Mouse (Mus musculus): ENCODE results near the gene Kansl1l.
A peak's percentile ranks its signal among the peaks of the same experiment; 100 is the strongest.

Gene Kansl1l

DNA sequence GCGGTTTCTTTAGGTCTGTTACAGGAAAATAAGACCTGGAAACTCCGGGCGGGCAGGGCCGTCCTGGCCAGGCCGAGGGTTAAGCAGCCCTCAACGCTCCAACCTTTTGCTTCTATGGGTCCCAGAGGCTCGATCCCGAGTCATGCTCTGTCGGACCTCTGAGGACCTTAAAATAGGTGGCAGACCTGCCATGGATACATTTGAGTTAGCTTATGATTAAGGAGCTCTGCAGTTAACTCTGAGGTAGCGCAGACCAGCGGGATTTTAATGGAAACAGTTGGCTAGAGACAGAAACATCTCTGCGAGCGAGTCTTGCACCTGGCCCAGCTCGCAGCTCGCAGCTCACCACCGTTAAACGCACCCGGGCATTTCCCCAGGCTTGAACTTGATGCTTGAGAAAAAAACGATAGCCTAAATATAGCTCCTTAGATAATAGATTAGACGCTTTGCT, 528 bp upstream of the Kansl1l start:
- no peak for DNase-seq (ENCODE audit: low spot score in 2 of 2)

DNA sequence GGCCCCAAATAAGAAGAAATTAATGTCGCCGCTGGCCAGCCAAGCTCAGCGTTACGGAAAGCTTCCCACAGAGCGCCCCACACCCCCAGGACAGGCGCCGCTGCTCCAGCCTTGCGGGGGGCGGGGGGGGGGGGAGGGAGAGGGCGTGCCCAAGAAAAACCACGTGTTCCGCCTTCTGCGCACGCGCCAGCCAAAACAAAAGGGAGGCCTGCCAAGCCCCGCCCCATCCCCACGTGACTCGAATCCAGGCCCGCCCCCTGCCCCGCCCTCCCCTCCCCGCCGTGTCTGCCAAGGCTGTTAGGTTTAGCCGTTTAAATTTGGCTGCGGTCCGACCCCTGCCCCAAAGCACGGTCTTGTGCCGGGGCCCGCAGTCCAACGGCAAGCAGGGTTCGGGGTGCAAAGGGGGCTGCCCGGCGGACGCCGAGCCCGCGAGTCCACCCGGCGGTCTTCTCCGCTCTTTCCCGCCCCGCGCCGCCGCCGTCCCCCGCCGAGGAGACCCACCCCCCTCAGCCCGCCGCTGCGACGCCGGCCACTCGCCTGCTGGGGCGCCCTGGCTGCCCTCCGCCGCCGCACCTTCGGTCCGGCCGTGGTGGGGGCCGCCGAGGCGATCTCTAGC, 417 bp downstream of the Kansl1l start:
- peak; percentile 89 to 93 for DNase-seq (ENCODE audit: low spot score in 2 of 2)

GRCm38 (mm10) chr1:66815941-66816777, 1.2 kb downstream of the Kansl1l start:
- DNase-seq (ENCODE audit: low spot score in 2 of 2), result peak; percentile 13 to 31

- DNase-seq (ENCODE audit: low spot score in 2 of 2), result no peak
Measured at GRCm38 (mm10) chr1:66814756-66815155, 2.6 kb downstream of the Kansl1l start.

- no peak for DNase-seq (ENCODE audit: low spot score in 2 of 2)
Measured at GRCm38 (mm10) chr1:66813191-66813590, 4.2 kb downstream of the Kansl1l start.

- DNase-seq (ENCODE audit: low spot score in 2 of 2), result no peak
Measured at GRCm38 (mm10) chr1:66806821-66807220, 10.5 kb downstream of the Kansl1l start.

GRCm38 (mm10) chr1:66805408-66805807, 12.0 kb downstream of the Kansl1l start:
- no peak for DNase-seq (ENCODE audit: low spot score in 2 of 2)

DNA sequence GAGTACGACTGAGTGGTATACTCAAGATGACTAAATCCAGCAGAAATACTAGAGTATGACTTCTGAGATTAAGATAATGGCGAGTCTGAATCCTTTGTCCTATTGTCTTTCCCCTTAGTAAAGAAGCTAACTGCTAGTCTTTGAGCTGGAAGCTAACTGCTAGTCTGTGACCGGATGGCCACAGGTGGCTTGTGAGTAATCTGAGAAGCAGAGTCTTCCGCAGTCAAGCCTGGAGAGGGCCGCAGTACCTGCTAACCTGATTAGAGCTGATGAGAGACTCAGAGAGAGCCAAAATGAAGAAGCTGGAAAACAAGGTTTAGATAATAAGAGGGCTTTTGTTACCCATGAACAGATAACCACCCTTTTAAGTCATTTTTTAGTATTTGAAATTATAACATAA, 12.7 kb downstream of the Kansl1l start:
- DNase-seq (ENCODE audit: low spot score in 2 of 2), result no peak

- no peak for DNase-seq (ENCODE audit: low spot score in 2 of 2)
Measured at GRCm38 (mm10) chr1:66797962-66798361, 19.4 kb downstream of the Kansl1l start.

- no peak for DNase-seq (ENCODE audit: low spot score in 2 of 2)
Measured at GRCm38 (mm10) chr1:66792838-66793466, 24.4 kb downstream of the Kansl1l start.

DNA sequence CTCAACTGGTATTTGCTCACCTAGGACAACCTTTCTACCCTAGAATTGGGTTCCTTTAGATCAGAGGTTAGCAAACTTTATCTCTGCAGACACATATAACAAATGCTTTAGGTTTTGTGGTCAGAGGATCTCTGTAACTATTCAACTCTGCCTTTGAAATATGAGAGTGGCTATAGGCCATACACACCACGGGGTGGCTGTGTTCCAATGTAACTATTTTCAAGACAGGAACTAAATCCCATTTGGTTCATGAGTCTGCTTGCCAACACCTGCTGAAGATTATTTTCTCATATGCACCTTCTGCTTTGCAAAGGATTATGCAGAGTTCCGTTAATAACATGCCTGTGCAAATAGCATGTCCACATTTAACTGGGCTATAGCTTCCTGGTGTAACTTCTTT, 35.1 kb downstream of the Kansl1l start:
- no peak for DNase-seq (ENCODE audit: low spot score in 2 of 2)

- no peak for DNase-seq (ENCODE audit: low spot score in 2 of 2)
Measured at GRCm38 (mm10) chr1:66781027-66781426, 36.3 kb downstream of the Kansl1l start.

DNA sequence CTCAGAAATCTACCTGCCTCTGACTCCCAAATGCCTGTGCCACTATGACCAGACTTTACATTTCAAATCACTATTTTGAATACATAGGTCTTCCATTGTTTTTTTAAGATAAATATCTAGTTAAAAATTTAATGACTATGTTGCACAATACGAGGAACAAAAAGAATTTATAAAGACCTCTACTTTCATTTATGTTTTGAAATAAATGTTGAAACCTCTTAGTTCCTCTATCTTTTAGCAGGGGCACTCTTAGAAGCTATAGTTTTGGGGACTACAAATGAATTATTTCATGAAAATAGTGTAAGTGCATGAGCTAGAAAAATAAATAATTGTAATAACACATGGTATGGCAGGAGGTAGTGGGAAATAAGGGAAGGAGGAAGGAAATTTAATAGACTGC, 38.6 kb downstream of the Kansl1l start:
- DNase-seq (ENCODE audit: low spot score in 2 of 2), result no peak

DNA sequence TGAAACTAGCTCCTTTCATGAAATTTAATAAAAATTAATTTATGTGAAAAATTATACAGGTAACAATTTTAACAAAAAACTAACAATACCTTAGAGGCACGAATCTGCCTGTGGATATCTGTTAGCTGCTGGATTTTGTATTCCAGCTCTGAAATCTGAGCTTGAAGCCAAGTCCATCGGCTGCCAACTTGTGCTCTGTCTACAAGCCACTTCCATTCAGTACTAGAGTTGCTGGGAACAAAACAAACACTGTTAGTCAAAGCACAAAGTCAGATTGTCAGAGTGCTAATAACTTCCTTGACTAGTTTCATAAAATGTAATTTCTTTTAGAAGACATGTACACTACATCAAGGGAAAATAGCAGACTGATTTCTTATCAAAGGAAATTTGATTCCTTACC, 39.5 kb downstream of the Kansl1l start:
- no peak for DNase-seq (ENCODE audit: low spot score in 2 of 2)

- no peak for DNase-seq (ENCODE audit: low spot score in 2 of 2)
Measured at GRCm38 (mm10) chr1:66768764-66769163, 48.6 kb downstream of the Kansl1l start.

GRCm38 (mm10) chr1:66730581-66730980, 86.8 kb downstream of the Kansl1l start:
- no peak for DNase-seq (ENCODE audit: low spot score in 2 of 2)

DNA sequence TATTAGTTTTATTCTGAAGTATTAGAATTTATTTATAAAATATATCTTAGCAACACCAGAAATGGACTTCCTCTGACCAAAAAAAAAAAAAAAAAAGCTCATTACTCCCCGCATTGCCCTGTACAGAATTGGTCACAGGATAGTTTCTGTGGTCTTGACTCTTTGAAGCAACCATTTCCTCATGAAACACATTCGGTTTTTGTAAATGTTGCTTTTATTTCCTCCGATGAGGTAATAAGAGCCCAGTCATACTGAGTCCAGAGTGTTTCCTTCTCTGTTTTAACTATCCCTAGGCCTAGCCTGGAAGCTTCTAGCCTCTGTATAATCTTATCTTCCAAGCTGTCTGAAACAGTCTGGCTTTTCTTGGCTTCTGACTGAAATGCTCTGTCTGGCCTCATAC, 104.5 kb downstream of the Kansl1l start:
- no peak for DNase-seq (ENCODE audit: low spot score in 2 of 2)

- DNase-seq (ENCODE audit: low spot score in 2 of 2), result no peak
Measured at GRCm38 (mm10) chr1:66704523-66704922, 112.8 kb downstream of the Kansl1l start.

DNA sequence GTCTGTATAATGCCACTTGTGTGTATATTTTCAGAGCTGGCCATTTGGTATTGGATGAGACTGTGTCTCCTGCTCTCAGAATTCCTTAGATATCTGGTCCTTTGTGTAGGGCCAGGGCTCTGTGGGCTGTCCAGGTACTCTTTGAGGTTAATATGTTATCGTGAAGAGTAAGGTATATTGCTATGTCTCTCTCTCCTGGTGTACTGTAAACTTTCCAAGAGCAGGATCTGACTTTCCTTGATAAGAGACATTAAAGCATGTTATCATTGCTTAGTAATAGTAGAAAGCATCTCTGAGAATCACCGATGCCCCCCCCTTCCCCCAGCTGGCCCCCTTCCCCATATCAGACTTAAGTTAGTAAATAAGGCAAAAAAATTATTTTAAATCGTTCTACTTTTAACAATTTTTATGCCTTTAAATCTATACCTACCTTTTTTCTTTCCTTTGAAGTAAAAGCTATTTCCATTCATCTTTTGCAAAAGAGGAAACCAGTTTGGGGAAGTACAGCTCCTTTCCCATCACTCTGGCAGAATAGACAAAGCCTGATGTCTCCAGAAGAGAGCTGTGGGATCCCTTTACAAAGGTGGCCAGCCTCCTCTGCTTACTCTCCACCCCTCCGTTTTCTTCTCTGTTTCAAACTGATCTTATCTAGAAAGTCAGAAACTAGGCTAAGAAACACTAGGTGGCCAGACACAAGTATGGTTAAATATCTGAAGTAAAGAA, 114.6 kb downstream of the Kansl1l start:
- DNase-seq (ENCODE audit: low spot score in 2 of 2), result no peak

DNA sequence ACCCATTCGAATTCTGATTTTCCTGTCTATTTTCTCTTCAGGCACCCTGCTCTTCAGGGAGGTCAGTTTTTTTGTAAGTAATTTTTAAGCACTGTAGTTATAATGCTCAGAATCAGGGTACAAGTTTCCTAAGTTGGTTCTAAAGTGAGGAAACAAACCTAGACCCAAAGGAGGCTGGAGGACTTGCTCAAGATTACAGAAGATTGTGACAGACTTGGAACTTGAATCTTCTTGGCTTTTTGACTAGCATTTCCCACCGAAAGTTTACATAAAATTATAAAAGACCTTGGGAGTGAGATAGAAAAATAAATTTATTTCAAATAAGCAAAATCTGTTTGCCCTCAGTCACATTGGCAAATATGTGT, 115.8 kb downstream of the Kansl1l start:
- no peak for DNase-seq (ENCODE audit: low spot score in 2 of 2)

DNA sequence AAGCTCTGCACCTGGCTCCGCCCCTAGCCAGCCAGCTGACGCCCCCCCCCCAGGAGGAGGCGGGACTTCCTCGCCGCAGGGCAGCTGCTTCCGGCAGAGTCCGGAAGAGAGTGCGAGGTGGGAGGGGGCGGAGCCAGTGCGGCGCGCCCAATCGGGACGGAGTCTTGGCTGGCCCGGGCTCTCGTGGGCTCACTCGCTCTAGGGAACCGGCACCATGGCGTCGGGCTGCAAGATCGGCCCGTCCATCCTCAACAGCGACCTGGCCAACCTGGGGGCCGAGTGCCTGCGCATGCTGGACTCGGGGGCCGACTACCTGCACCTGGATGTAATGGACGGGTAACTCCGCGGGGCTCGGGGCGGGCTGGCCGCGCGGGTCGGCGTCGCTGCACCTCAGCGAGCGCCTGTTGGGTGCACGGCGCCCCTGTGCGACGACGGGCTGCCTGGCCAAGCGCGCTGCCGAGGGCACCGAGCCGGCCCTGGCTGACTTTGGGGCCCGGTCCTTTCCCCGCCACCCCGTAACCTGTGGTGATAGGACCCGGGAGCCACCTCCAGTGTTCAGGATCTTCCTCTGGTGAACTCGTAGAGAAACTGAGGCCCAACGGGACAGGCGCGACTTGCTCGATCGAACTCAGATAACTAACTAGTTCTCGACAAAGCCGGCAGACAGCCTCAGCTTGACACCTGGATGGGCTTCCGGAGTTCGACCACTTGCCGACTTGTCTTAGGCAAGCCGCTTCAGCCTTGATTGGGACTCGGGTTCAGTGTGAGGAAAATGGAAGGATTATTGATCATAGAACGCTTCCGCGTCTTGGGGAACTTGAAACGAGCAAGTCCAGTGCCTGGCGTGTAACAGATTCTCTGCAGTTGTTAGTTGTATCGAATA, 116.4 kb downstream of the Kansl1l start, which contains the start of gene Rpe:
Gene Rpe (plus strand): TSS at position 139 of the 883 bp plus-strand sequence.
- DNase-seq (ENCODE audit: low spot score in 2 of 2), result peak; percentile 83 to 88

All from spleen, postnatal 14 days (tissue).